8 mouse cellular contexts compared by ENCODE assay signal in the genomic region with DNA sequence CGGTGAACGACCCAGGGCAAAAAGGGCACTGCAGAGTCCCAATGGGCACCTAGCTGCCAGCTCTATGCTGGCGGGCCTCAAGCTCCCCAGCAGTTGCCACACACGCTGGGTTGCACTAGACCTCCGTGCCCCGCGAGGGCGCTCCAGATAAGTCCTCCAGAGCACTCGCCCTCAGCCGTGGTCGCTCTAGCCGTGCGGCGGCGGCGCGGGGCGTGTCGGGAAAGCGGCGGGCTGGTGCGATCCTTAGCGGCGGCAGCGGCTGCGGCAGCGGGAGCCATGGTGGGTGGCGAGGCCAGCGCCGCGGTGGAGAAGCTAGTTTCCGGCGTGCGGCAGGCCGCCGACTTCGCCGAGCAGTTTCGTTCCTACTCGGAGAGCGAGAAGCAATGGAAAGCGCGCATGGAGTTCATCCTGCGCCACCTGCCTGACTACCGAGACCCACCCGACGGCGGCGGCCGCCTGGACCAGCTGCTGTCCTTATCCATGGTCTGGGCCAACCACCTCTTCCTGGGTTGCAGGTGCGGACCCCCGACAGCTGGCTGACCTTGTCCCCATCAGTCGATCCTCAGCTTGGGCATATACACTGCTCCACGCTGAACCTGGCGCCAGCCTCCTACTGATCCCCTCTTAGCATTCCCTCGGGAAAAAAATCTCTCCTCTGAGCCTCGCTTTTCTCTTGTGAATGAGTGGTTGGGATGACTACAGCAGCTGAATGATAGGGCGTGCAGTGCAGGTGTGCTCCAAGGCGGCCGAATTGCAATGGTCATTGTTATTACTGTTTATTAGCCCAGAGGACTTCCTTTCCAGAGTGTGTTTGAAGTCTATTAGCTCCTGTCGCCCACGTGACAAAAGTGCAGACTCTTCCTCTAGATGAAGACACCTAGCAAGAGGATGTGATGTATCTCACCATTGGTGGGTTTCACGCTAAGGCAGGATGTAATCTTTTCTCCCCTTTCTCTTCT. TPM values are rescaled to one million over a fixed set of nuclear protein-coding genes. Genes with fewer than 3 reads are reported as not detected.
DNase-seq lines count a peak whose midpoint lies in the region; ATAC-seq and TF ChIP-seq lines count a peak whose summit lies in the region.

A gene (plus strand): TSS at position 219 of the 959 bp plus-strand sequence.

- H3K4me3 ChIP-seq in heart, embryonic 11.5 days (ENCODE audit: low read depth, low read length): peak within 1 kb of the TSS; percentile 68
- peak within 1 kb of the TSS; percentile 72 for H3K4me3 ChIP-seq in kidney, embryonic 16.5 days (ENCODE audit: low read length)
- H3K4me3 ChIP-seq in liver, adult 2 months (ENCODE audit: insufficient read depth, low read depth, low read length): peak within 1 kb of the TSS; percentile 84
- peak within 1 kb of the TSS; percentile 43 for H3K4me3 ChIP-seq in myocyte

- peak within 1 kb of the TSS; percentile 0 for H3ac ChIP-seq in myocyte (ENCODE audit: control insufficient read depth, insufficient read length)

- no peaks in the 10 kb centered on the region; the same call in 1 of the 2 replicates for H3K79me2 ChIP-seq in liver, adult 2 months (ENCODE audit: control insufficient read depth, insufficient read depth, low read length)
- H3K79me2 ChIP-seq in myocyte (ENCODE audit: control insufficient read depth, insufficient read depth): peaks cover 14% of the 10 kb centered on the region

- no peaks in the 10 kb centered on the region for H3K27me3 ChIP-seq in heart, embryonic 11.5 days (ENCODE audit: control insufficient read depth, insufficient read depth, low read length)
- no peaks in the 10 kb centered on the region for H3K27me3 ChIP-seq in kidney, embryonic 16.5 days (ENCODE audit: insufficient read depth, low read length)
- no peaks in the 10 kb centered on the region for H3K27me3 ChIP-seq in liver, adult 2 months (ENCODE audit: control insufficient read depth, insufficient read depth, low read length)
- H3K27me3 ChIP-seq in myocyte (ENCODE audit: control insufficient read depth, insufficient read depth, insufficient read length): no peaks in the 10 kb centered on the region
- H3K27me3 ChIP-seq in splenic B cell, adult 2 months (ENCODE audit: control insufficient read depth, insufficient read depth, low read length, poor library complexity, severe bottlenecking): no peaks in the 10 kb centered on the region

- ATAC-seq in erythroblast, adult 5-6 weeks (replicated peaks; ENCODE audit: low FRiP score, poor library complexity, severe bottlenecking): peak; percentile 99
- ATAC-seq in heart, embryonic 11.5 days (replicated peaks; ENCODE audit: insufficient number of reproducible peaks, low FRiP score, low TSS enrichment): peak; percentile 82
- ATAC-seq in kidney, embryonic 16.5 days (ENCODE audit: low FRiP score, low TSS enrichment): peak; percentile 97

- peaks cover 19% of the 10 kb centered on the region for H3K36me3 ChIP-seq in heart, embryonic 11.5 days (ENCODE audit: control insufficient read depth, insufficient read depth, low read length)
- peaks cover 26% of the 10 kb centered on the region for H3K36me3 ChIP-seq in kidney, embryonic 16.5 days (ENCODE audit: insufficient read depth, low read length)
- peaks cover 21% of the 10 kb centered on the region for H3K36me3 ChIP-seq in liver, adult 2 months (ENCODE audit: control insufficient read depth, insufficient read depth, low read length)
- H3K36me3 ChIP-seq in myocyte (ENCODE audit: control insufficient read depth, insufficient read depth): peaks cover 14% of the 10 kb centered on the region
- peaks cover 6% of the 10 kb centered on the region for H3K36me3 ChIP-seq in splenic B cell, adult 2 months (ENCODE audit: control insufficient read depth, insufficient read depth, low read length, poor library complexity, severe bottlenecking)

- peak; percentile 93 for TF ChIP-seq CTCF in liver, adult 2 months (IDR thresholded peaks at IDR 0.05; ENCODE audit: low read depth, low read length)

- WGBS in heart, embryonic 11.5 days (ENCODE audit: insufficient replicate concordance): 3% methylated on average over 63 of the region's 63 CpGs
- WGBS in kidney, embryonic 16.5 days: 2% methylated on average over 63 of the region's 63 CpGs
- WGBS in liver, adult 2 months: 1% methylated on average over 63 of the region's 63 CpGs

- peak; percentile 99 for DNase-seq in B cell, adult 2 months
- peak; percentile 98 for DNase-seq in brain, adult 2 months (ENCODE audit: low read depth, low spot score)
- DNase-seq in liver, adult 2 months (ENCODE audit: extremely low read depth, low read depth, low spot score): peak; percentile 78
- peak; percentile 98 for DNase-seq in splenic B cell, adult 2 months (ENCODE audit: low read depth, low spot score)

- H3K27ac ChIP-seq in heart, embryonic 11.5 days (ENCODE audit: low read depth, low read length): peak within 1 kb of the TSS; percentile 51; the same call in 1 of the 2 replicates
- peak within 1 kb of the TSS; percentile 23; the same call in 1 of the 2 replicates for H3K27ac ChIP-seq in kidney, embryonic 16.5 days (ENCODE audit: low read length)
- H3K27ac ChIP-seq in liver, adult 2 months (replicated peaks; ENCODE audit: insufficient read depth, low read depth, low read length): peak within 1 kb of the TSS; percentile 20; the same call in 1 of the 2 replicates

- H3K9ac ChIP-seq in heart, embryonic 11.5 days (ENCODE audit: low read depth, low read length): peak within 1 kb of the TSS; percentile 83
- peak within 1 kb of the TSS; percentile 82 for H3K9ac ChIP-seq in kidney, embryonic 16.5 days (replicated peaks; ENCODE audit: low read length)
- H3K9ac ChIP-seq in liver, adult 2 months (ENCODE audit: low read depth, low read length): peak within 1 kb of the TSS; percentile 81

- TF ChIP-seq POLR2A in liver, adult 2 months (IDR thresholded peaks at IDR 0.05; ENCODE audit: extremely low read depth, insufficient read depth, low read length): 0 out of 2 replicates have a peak, but pooled peaks have one; percentile 24
- peak; percentile 91 for TF ChIP-seq POLR2A in myocyte (IDR thresholded peaks at IDR 0.05; ENCODE audit: insufficient read length, low read depth)

- H3K9me3 ChIP-seq in heart, embryonic 11.5 days (replicated peaks; ENCODE audit: control insufficient read depth, low read length): no peaks in the 10 kb centered on the region
- no peaks in the 10 kb centered on the region for H3K9me3 ChIP-seq in kidney, embryonic 16.5 days (ENCODE audit: low read length)

- H3K4me1 ChIP-seq in heart, embryonic 11.5 days (ENCODE audit: control insufficient read depth, insufficient read depth, low read length): peaks cover 4% of the 10 kb centered on the region; the same call in 1 of the 2 replicates
- H3K4me1 ChIP-seq in kidney, embryonic 16.5 days (ENCODE audit: insufficient read depth, low read length): peaks cover 6% of the 10 kb centered on the region; the same call in 1 of the 2 replicates
- peaks cover 3% of the 10 kb centered on the region for H3K4me1 ChIP-seq in liver, adult 2 months (ENCODE audit: control insufficient read depth, insufficient read depth, low read length)

- H3K4me2 ChIP-seq in heart, embryonic 11.5 days: peak within 1 kb of the TSS; percentile 92
- H3K4me2 ChIP-seq in kidney, embryonic 16.5 days (replicated peaks; ENCODE audit: low read depth, low read length): peak within 1 kb of the TSS; percentile 95
- peak within 1 kb of the TSS; percentile 73 for H3K4me2 ChIP-seq in myocyte (ENCODE audit: low read depth)

TF ChIP-seq in myocyte, 11 proteins besides CTCF, POLR2A, EP300 and RAD21:
- no peak for TF ChIP-seq SRF (IDR thresholded peaks at IDR 0.05; ENCODE audit: control insufficient read depth, insufficient read length, low read depth)
- peak; percentile 19 for TF ChIP-seq MAX (IDR thresholded peaks at IDR 0.05; ENCODE audit: low read depth)
- TF ChIP-seq MYOG (IDR thresholded peaks at IDR 0.05; ENCODE audit: control insufficient read depth in 1 of 3, insufficient read depth in 1 of 3, insufficient read length in 2 of 3, low read depth in 2 of 3): peak in 2 of 3 experiments; percentile 35 to 79
- TF ChIP-seq REST (IDR thresholded peaks at IDR 0.05; ENCODE audit: insufficient read depth, insufficient read length): no peak
- TF ChIP-seq TCF3 (IDR thresholded peaks at IDR 0.05; ENCODE audit: insufficient read length, low read depth): no peak
- TF ChIP-seq USF1 (IDR thresholded peaks at IDR 0.05; ENCODE audit: low read depth): peak; percentile 79
- no peak for TF ChIP-seq TCF12 (IDR thresholded peaks at IDR 0.05; ENCODE audit: insufficient read depth, poor library complexity, severe bottlenecking)
- TF ChIP-seq E2F4 (IDR thresholded peaks at IDR 0.05; ENCODE audit: insufficient read depth): peak; percentile 83
- TF ChIP-seq MYOD1 (IDR thresholded peaks at IDR 0.05; ENCODE audit: control insufficient read depth in 1 of 3, insufficient read length in 2 of 3, low read depth in 2 of 3): peak in 2 of 3 experiments; percentile 7 to 58
- peak; percentile 89 for TF ChIP-seq POLR2AphosphoS2 (IDR thresholded peaks at IDR 0.05; ENCODE audit: insufficient read length, low read depth)
- TF ChIP-seq CEBPB (IDR thresholded peaks at IDR 0.05; ENCODE audit: insufficient read depth, poor library complexity, severe bottlenecking): 0 out of 2 replicates have a peak, but pooled peaks have one; percentile 38

RNA-seq across cellular contexts. Expression of the gene that starts here (rescaled TPM):
- total RNA-seq in erythroblast, adult 5-6 weeks (2015; ENCODE audit: low replicate concordance): 18.4 and 25.9 TPM in 2 replicates
- total RNA-seq in erythroblast, adult 5-6 weeks (2017; ENCODE audit: low replicate concordance): 13.8 and 16.7 TPM in 2 replicates
- 78.3 and 82.1 TPM in 2 replicates for polyA plus RNA-seq in heart, embryonic 11.5 days (2014; fragmentation: Nextera tagmentation; extraction: Ambion mirVana)
- polyA plus RNA-seq in kidney, embryonic 16.5 days (2015; fragmentation: Nextera tagmentation; extraction: Ambion mirVana): 95.5 and 99.8 TPM in 2 replicates
- total RNA-seq in liver, adult 2 months (2014; rRNA removed): 11.5 and 12.6 TPM in 2 replicates
- polyA plus RNA-seq in liver, adult 2 months (2012; rRNA removed): 7.5 and 9.4 TPM in 2 replicates
- 31.8 TPM for polyA plus RNA-seq in myocyte (2012; fragmentation: generic; extraction: Trizol)

Comparison
In these comparisons a context has a peak if more than half of its experiments do, and no peak if none do; other contexts are left out.
1. Peak in every context shown above with its lines: DNase-seq, ATAC-seq, H3K4me3 ChIP-seq and H3K27ac ChIP-seq.